Comparison of ENCODE assay signal across 8 mouse cellular contexts in the genomic region with DNA sequence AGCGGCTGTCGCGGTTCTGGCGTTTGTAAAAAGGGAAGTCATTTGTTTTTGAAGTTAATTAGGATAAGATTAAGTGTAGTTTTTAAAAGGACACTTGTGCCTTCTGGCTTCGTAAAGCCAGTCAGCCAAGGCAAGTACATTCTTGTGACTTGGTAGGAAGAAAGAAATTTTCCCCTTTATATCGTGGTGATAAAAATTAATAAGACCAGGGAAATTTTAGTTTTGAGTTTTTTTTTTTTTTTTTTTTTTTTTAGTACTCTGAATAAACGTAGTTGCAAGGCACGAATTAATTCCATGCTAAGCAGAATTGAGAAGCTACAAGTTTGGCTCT. TPM values are rescaled to one million over a fixed set of nuclear protein-coding genes. Genes with fewer than 3 reads are reported as not detected.
DNase-seq lines count a peak whose midpoint lies in the region; ATAC-seq and TF ChIP-seq lines count a peak whose summit lies in the region.

No protein-coding gene starts in this region.

- H3K27me3 ChIP-seq in kidney, embryonic 14.5 days (ENCODE audit: control insufficient read depth, insufficient read depth, low read length) = no peaks in the 10 kb centered on the region
- H3K27me3 ChIP-seq in hindbrain, embryonic 13.5 days = no peaks in the 10 kb centered on the region
- no peaks in the 10 kb centered on the region for H3K27me3 ChIP-seq in midbrain, embryonic 12.5 days

- H3K4me3 ChIP-seq in kidney, embryonic 14.5 days (ENCODE audit: low read length) = peak overlapping the region; percentile 91
- peak overlapping the region; percentile 96 for H3K4me3 ChIP-seq in bone marrow macrophage, adult 2 months (ENCODE audit: insufficient read depth, low read length)
- H3K4me3 ChIP-seq in hindbrain, embryonic 13.5 days = peak overlapping the region; percentile 86
- peak overlapping the region; percentile 93 for H3K4me3 ChIP-seq in midbrain, embryonic 12.5 days

- H3K9ac ChIP-seq in kidney, embryonic 14.5 days (ENCODE audit: low read depth, low read length) = peak overlapping the region; percentile 90
- peak overlapping the region; percentile 91 for H3K9ac ChIP-seq in hindbrain, embryonic 13.5 days
- H3K9ac ChIP-seq in midbrain, embryonic 12.5 days (replicated peaks) = peak overlapping the region; percentile 91

- peaks cover 10% of the 10 kb centered on the region; the same call in 1 of the 2 replicates for H3K36me3 ChIP-seq in kidney, embryonic 14.5 days (ENCODE audit: control insufficient read depth, insufficient read depth, low read length)
- peaks cover 6% of the 10 kb centered on the region for H3K36me3 ChIP-seq in hindbrain, embryonic 13.5 days
- H3K36me3 ChIP-seq in midbrain, embryonic 12.5 days = peaks cover 10% of the 10 kb centered on the region

- peak overlapping the region; percentile 83; the same call in 1 of the 2 replicates for H3K27ac ChIP-seq in kidney, embryonic 14.5 days (ENCODE audit: low read depth, low read length)
- H3K27ac ChIP-seq in bone marrow macrophage, adult 2 months (ENCODE audit: insufficient read depth, low read depth, low read length) = peak overlapping the region; percentile 83
- H3K27ac ChIP-seq in hindbrain, embryonic 13.5 days = peak overlapping the region; percentile 97
- H3K27ac ChIP-seq in midbrain, embryonic 12.5 days (replicated peaks) = peak overlapping the region; percentile 93

- no peak for DNase-seq in kidney, postnatal 4 days
- no peak for DNase-seq in adrenal gland, postnatal 14 days
- DNase-seq in left cerebral cortex, postnatal 25 days (ENCODE audit: low spot score in 2 of 2) = no peak
- no peak for DNase-seq in right cerebral cortex, postnatal 14 days

- no peak for ATAC-seq in kidney, embryonic 14.5 days (ENCODE audit: low FRiP score, low TSS enrichment)
- no peak for ATAC-seq in hindbrain, embryonic 13.5 days (ENCODE audit: low FRiP score)
- no peak for ATAC-seq in midbrain, embryonic 12.5 days (ENCODE audit: low FRiP score, low read depth)

- TF ChIP-seq CTCF in bone marrow macrophage, adult 2 months (IDR thresholded peaks at IDR 0.05; ENCODE audit: low read depth, low read length) = no peak

- H3K4me1 ChIP-seq in kidney, embryonic 14.5 days (ENCODE audit: control insufficient read depth, insufficient read depth, low read length) = peaks cover 15% of the 10 kb centered on the region
- peaks cover 20% of the 10 kb centered on the region for H3K4me1 ChIP-seq in bone marrow macrophage, adult 2 months (ENCODE audit: control insufficient read depth, insufficient read depth, low read length)
- peaks cover 33% of the 10 kb centered on the region for H3K4me1 ChIP-seq in hindbrain, embryonic 13.5 days (replicated peaks)
- H3K4me1 ChIP-seq in midbrain, embryonic 12.5 days = peaks cover 21% of the 10 kb centered on the region

- intact Hi-C loops in left cerebral cortex, postnatal 25 days (cut with DNase I) = no loop called here

- peak overlapping the region; percentile 64 for H3K4me2 ChIP-seq in kidney, embryonic 14.5 days (replicated peaks; ENCODE audit: low read depth, low read length)
- H3K4me2 ChIP-seq in hindbrain, embryonic 13.5 days = peak overlapping the region; percentile 57
- peak overlapping the region; percentile 79 for H3K4me2 ChIP-seq in midbrain, embryonic 12.5 days (replicated peaks)

- WGBS in kidney, embryonic 14.5 days = 1% methylated on average over 8 of the region's 8 CpGs
- 2% methylated on average over 8 of the region's 8 CpGs for WGBS in hindbrain, embryonic 13.5 days
- WGBS in midbrain, embryonic 12.5 days = 2% methylated on average over 8 of the region's 8 CpGs

- no peak for TF ChIP-seq POLR2A in bone marrow macrophage, adult 2 months (IDR thresholded peaks at IDR 0.05; ENCODE audit: borderline replicate concordance, low read depth, low read length)

- H3K9me3 ChIP-seq in kidney, embryonic 14.5 days (ENCODE audit: control insufficient read depth, low read length) = no peaks in the 10 kb centered on the region
- no peaks in the 10 kb centered on the region for H3K9me3 ChIP-seq in hindbrain, embryonic 13.5 days
- H3K9me3 ChIP-seq in midbrain, embryonic 12.5 days = no peaks in the 10 kb centered on the region

RNA-seq across cellular contexts. Expression of gene Zbed4, which starts 0.9 kb away (rescaled TPM):
- 12.4 and 26.8 TPM in 2 replicates for polyA plus RNA-seq in kidney, embryonic 14.5 days (2014; fragmentation: Nextera tagmentation; extraction: Ambion mirVana)
- 18.1 and 20.5 TPM in 2 replicates for polyA plus RNA-seq in bone marrow macrophage, adult 2 months (2012; ENCODE audit: insufficient read depth, insufficient read length, missing spikeins)
- 22.3 and 22.8 TPM in 2 replicates for polyA plus RNA-seq in hindbrain, embryonic 13.5 days (2015; fragmentation: Nextera tagmentation; extraction: Ambion mirVana)
- polyA plus RNA-seq in midbrain, embryonic 12.5 days (2016; fragmentation: Nextera tagmentation; extraction: Ambion mirVana) = 42.1 and 44.3 TPM in 2 replicates
- 11.4 and 12.5 TPM in 2 replicates for total RNA-seq in adrenal gland, postnatal 14 days (2021)
- total RNA-seq in left cerebral cortex, postnatal 25 days (2021) = 10 to 100 TPM; 11.7 to 12.2 TPM

RNA-seq across cellular contexts. Expression of gene Brd1, which starts 18.3 kb away (rescaled TPM):
- 26.0 and 27.2 TPM in 2 replicates for polyA plus RNA-seq in kidney, embryonic 14.5 days (2014; fragmentation: Nextera tagmentation; extraction: Ambion mirVana)
- polyA plus RNA-seq in bone marrow macrophage, adult 2 months (2012; ENCODE audit: insufficient read depth, insufficient read length, missing spikeins) = 42.1 and 44.9 TPM in 2 replicates
- 23.2 and 25.4 TPM in 2 replicates for polyA plus RNA-seq in hindbrain, embryonic 13.5 days (2015; fragmentation: Nextera tagmentation; extraction: Ambion mirVana)
- 28.5 and 28.8 TPM in 2 replicates for polyA plus RNA-seq in midbrain, embryonic 12.5 days (2016; fragmentation: Nextera tagmentation; extraction: Ambion mirVana)
- 51.4 and 55.0 TPM in 2 replicates for total RNA-seq in adrenal gland, postnatal 14 days (2021)
- total RNA-seq in left cerebral cortex, postnatal 25 days (2021) = 10 to 100 TPM; 50.5 to 52.7 TPM
